Mouse (Mus musculus) small intestine, adult 2 months (tissue): ENCODE data around the gene Pcnx4.

Experiments
- CTCF ChIP-seq: fragments of 200-500 bp; IDR thresholded peaks from 2 replicates; pipeline ENCODE4 v1.5.1; 2012; ENCODE audit warnings: low read depth, mild to moderate bottlenecking, control low read depth, inconsistent platforms, low read length, moderate library complexity, mixed read lengths; ENCODE audit not compliant: insufficient replicate concordance, insufficient read length; ENCODE audit errors: extremely low read depth
- POLR2A ChIP-seq: fragments of 200-500 bp; IDR thresholded peaks from 2 replicates; pipeline ENCODE4 v1.6.1; 2012; ENCODE audit warnings: low read depth, mild to moderate bottlenecking, control low read depth, inconsistent platforms, low read length, moderate library complexity

- TF ChIP-seq CTCF: no peak
- TF ChIP-seq POLR2A: no peak
These were observed 2.2 kb upstream of the Pcnx4 start for GRCm38 (mm10) chr12:72533986-72534385.
